Mouse (Mus musculus) layer of hippocampus, adult 8-10 months (tissue): ENCODE measurements at regions not wholly inside any gene's neighbourhood (a gene's known extent, or its start where the extent isn't known, plus 50 kb on each side); places are given as distances from the start of the nearest gene placed in this dataset.

Source experiments
- DNase-seq, 2 experiments: peaks; one replicate each; pipeline ENCODE4 v3.0.0; 2022; ENCODE audit warnings: low spot score in 2 of 2

- DNase-seq = no peak
Observed at GRCm38 (mm10) chr11:56901201-56901600, 110.0 kb upstream of the Gria1 start.

GRCm38 (mm10) chr11:56925368-56925896 is 85.8 kb upstream of the Gria1 start:
- peak; percentile 4 to 6 for DNase-seq

GRCm38 (mm10) chr11:56932766-56933165 is 78.4 kb upstream of the Gria1 start:
- no peak for DNase-seq

GRCm38 (mm10) chr11:56952357-56952756 is 58.8 kb upstream of the Gria1 start:
- DNase-seq = no peak

GRCm38 (mm10) chr11:56957824-56958223 is 53.4 kb upstream of the Gria1 start:
- DNase-seq = no peak
